Mouse (Mus musculus) CH12.LX (cell line): ENCODE measurements around the gene Acox2. TPM values are rescaled to one million over a fixed set of nuclear protein-coding genes. Genes with fewer than 3 reads are reported as not detected.

Experiments used
- DNase-seq: peaks from one replicate; pipeline ENCODE4 v3.0.0-alpha.2; 2013; ENCODE audit errors: extremely low read depth
- H3K27ac ChIP-seq: 2 replicates; pipeline ENCODE4 v1.5.1; 2012; ENCODE audit warnings: low read depth, mild to moderate bottlenecking, control low read depth, moderate library complexity; ENCODE audit not compliant: insufficient read depth
- H3K27me3 ChIP-seq: replicated peaks from 2 replicates; pipeline ENCODE3; 2012; ENCODE audit warnings: inconsistent platforms
- H3K36me3 ChIP-seq, 2 experiments: replicated peaks in 1 of 2; 2 replicates each; pipeline versions ENCODE3 to v1.6.1; 2012; ENCODE audit warnings: inconsistent platforms in 1 of 2, low read length in 1 of 2, mild to moderate bottlenecking in 1 of 2, mixed read lengths in 1 of 2, moderate library complexity in 1 of 2; ENCODE audit not compliant: control insufficient read depth in 1 of 2, insufficient read depth in 1 of 2
- H3K4me1 ChIP-seq, 2 experiments: 2 replicates each; pipeline ENCODE4 v1.6.1; 2012; ENCODE audit warnings: inconsistent platforms in 1 of 2, moderate library complexity in 1 of 2; ENCODE audit not compliant: insufficient read depth in 2 of 2, control insufficient read depth in 1 of 2
- H3K4me2 ChIP-seq: 2 replicates; pipeline ENCODE4 v1.6.1; 2012; ENCODE audit warnings: low read depth, mild to moderate bottlenecking, control low read depth; ENCODE audit not compliant: poor library complexity, insufficient read depth, severe bottlenecking
- H3K4me3 ChIP-seq, 3 experiments: fragments of 150-350 bp in 1 of 3; sonication (generic) in 1 of 3; replicated peaks in 1 of 3; 2 replicates each; pipeline versions ENCODE3 to v1.5.1; 2011 to 2012; ENCODE audit warnings: low read depth in 2 of 3, low read length in 2 of 3, mild to moderate bottlenecking in 2 of 3, moderate library complexity in 2 of 3, control low read depth in 1 of 3, improper control_type of control experiment in 1 of 3, inconsistent platforms in 1 of 3, mixed read lengths in 1 of 3; ENCODE audit not compliant: poor library complexity in 1 of 3
- H3K79me2 ChIP-seq: replicated peaks from 2 replicates; pipeline ENCODE4 v1.6.1; 2012; ENCODE audit warnings: mild to moderate bottlenecking, moderate library complexity; ENCODE audit not compliant: control insufficient read depth, poor library complexity, insufficient read depth, severe bottlenecking; ENCODE audit errors: extremely low read depth
- H3K9ac ChIP-seq: 2 replicates; pipeline ENCODE4 v1.6.1; 2012; ENCODE audit warnings: low read depth, mild to moderate bottlenecking, control low read depth, moderate library complexity; ENCODE audit not compliant: insufficient read depth
- H3K9me3 ChIP-seq: replicated peaks from 2 replicates; pipeline ENCODE3; 2012; ENCODE audit warnings: low read length, inconsistent platforms, mixed read lengths
- BHLHE40 ChIP-seq: IDR thresholded peaks from 2 replicates; pipeline ENCODE4 v1.6.1; 2011; ENCODE audit warnings: mild to moderate bottlenecking, low read depth, low read length, improper control_type of control experiment
- CHD2 ChIP-seq: IDR thresholded peaks from 2 replicates; pipeline ENCODE4 v1.6.1; 2011; ENCODE audit warnings: low read length, improper control_type of control experiment
- CTCF ChIP-seq, 2 experiments: IDR thresholded peaks in 1 of 2; conservative IDR thresholded peaks in 1 of 2; 2 replicates each; pipeline ENCODE4 v1.5.1; 2011 to 2012; ENCODE audit warnings: low read depth in 2 of 2, low read length in 2 of 2, improper control_type of control experiment in 1 of 2, inconsistent platforms in 1 of 2, mild to moderate bottlenecking in 1 of 2, moderate library complexity in 1 of 2
- E2F4 ChIP-seq: IDR thresholded peaks from 2 replicates; pipeline ENCODE4 v1.6.1; 2011; ENCODE audit warnings: low read depth, low read length, improper control_type of control experiment; ENCODE audit not compliant: insufficient replicate concordance
- EP300 ChIP-seq: IDR thresholded peaks from 2 replicates; pipeline ENCODE4 v1.6.1; 2011; ENCODE audit warnings: low read length, improper control_type of control experiment
- GABPA ChIP-seq: IDR thresholded peaks from 2 replicates; pipeline ENCODE4 v1.6.1; 2012; ENCODE audit warnings: low read depth, low read length, improper control_type of control experiment, inconsistent platforms; ENCODE audit not compliant: insufficient replicate concordance
- HCFC1 ChIP-seq: IDR thresholded peaks from 2 replicates; pipeline ENCODE4 v1.6.1; 2012; ENCODE audit warnings: low read depth, mild to moderate bottlenecking, inconsistent platforms, low read length, improper control_type of control experiment
- JUN ChIP-seq: IDR thresholded peaks from 2 replicates; pipeline ENCODE4 v1.6.1; 2011; ENCODE audit warnings: low read depth, mild to moderate bottlenecking, low read length, improper control_type of control experiment, moderate library complexity; ENCODE audit not compliant: insufficient read depth
- KAT2A ChIP-seq: IDR thresholded peaks from 2 replicates; pipeline ENCODE4 v1.6.1; 2012; ENCODE audit warnings: low read length, improper control_type of control experiment, inconsistent platforms; ENCODE audit not compliant: insufficient replicate concordance
- MAX ChIP-seq: IDR thresholded peaks from 2 replicates; pipeline ENCODE4 v1.6.1; 2011; ENCODE audit warnings: low read length, improper control_type of control experiment
- MEF2A ChIP-seq: IDR thresholded peaks from 2 replicates; pipeline ENCODE4 v1.6.1; 2014; ENCODE audit warnings: low read depth, mild to moderate bottlenecking, inconsistent platforms, low read length, improper control_type of control experiment, borderline replicate concordance
- NELFE ChIP-seq: IDR thresholded peaks from 2 replicates; pipeline ENCODE4 v1.6.1; 2011; ENCODE audit warnings: low read depth, low read length, improper control_type of control experiment
- NRF1 ChIP-seq: IDR thresholded peaks from 2 replicates; pipeline ENCODE4 v1.6.1; 2014; ENCODE audit warnings: low read depth, mild to moderate bottlenecking, inconsistent platforms, low read length, improper control_type of control experiment, moderate library complexity
- POLR2A ChIP-seq: IDR thresholded peaks from 2 replicates; pipeline ENCODE4 v1.6.1; 2011; ENCODE audit warnings: low read depth, mild to moderate bottlenecking, improper control_type of control experiment, low read length
- POLR2AphosphoS2 ChIP-seq: IDR thresholded peaks from 2 replicates; pipeline ENCODE4 v1.6.1; 2011; ENCODE audit warnings: low read depth, low read length, improper control_type of control experiment
- RAD21 ChIP-seq: IDR thresholded peaks from 2 replicates; pipeline ENCODE4 v1.6.1; 2011; ENCODE audit warnings: low read depth, mild to moderate bottlenecking, low read length, improper control_type of control experiment, moderate library complexity
- SIN3A ChIP-seq: IDR thresholded peaks from 2 replicates; pipeline ENCODE4 v1.6.1; 2012; ENCODE audit warnings: low read length, improper control_type of control experiment, inconsistent platforms
- TCF12 ChIP-seq: IDR thresholded peaks from 2 replicates; pipeline ENCODE4 v1.6.1; 2014; ENCODE audit warnings: low read depth, mild to moderate bottlenecking, inconsistent platforms, low read length, improper control_type of control experiment
- ZC3H11A ChIP-seq: IDR thresholded peaks from 2 replicates; pipeline ENCODE4 v1.6.1; 2012; ENCODE audit warnings: low read depth, mild to moderate bottlenecking, inconsistent platforms, low read length, improper control_type of control experiment
- ZMIZ1 ChIP-seq: IDR thresholded peaks from 2 replicates; pipeline ENCODE4 v1.6.1; 2012; ENCODE audit warnings: low read depth, mild to moderate bottlenecking, inconsistent platforms, low read length, improper control_type of control experiment
- dilution Hi-C: fragments of 300-500 bp; cut with MboI; formaldehyde crosslinking; loops from 2 replicates; pipeline ENCODE4 v1.14.3; 2020; ENCODE audit warnings: low sequenced_read_pairs; ENCODE audit not compliant: extremely low pct_unique_long_range_greater_than_20kb, extremely low pct_ligation_motif_present
- in situ Hi-C: fragments of 300-500 bp; cut with MboI; formaldehyde crosslinking; loops from 3 replicates; pipeline ENCODE4 v1.14.3; 2019; ENCODE audit warnings: low sequenced_read_pairs, low pct_ligation_motif_present, low pct_unique_long_range_greater_than_20kb, mixed read lengths
- polyA plus RNA-seq: library from polyadenylated mRNA; unstranded; fragments of >175 nt; gene quantifications from 2 replicates; pipeline ENCODE4 v1.2.1, GENCODE M21; 2012; ENCODE audit warnings: low read depth; ENCODE audit not compliant: insufficient read length
- total RNA-seq, 2 experiments: library from RNA; depleted of rRNA; stranded (reverse); fragments of 300-350 nt in 1 of 2; fragments of >200 nt in 1 of 2; gene quantifications; 2 replicates each; pipeline ENCODE4 v1.2.3; 2012 to 2014

Acox2 gene
- total and polyA plus RNA-seq, 3 experiments, result not detected

DNA sequence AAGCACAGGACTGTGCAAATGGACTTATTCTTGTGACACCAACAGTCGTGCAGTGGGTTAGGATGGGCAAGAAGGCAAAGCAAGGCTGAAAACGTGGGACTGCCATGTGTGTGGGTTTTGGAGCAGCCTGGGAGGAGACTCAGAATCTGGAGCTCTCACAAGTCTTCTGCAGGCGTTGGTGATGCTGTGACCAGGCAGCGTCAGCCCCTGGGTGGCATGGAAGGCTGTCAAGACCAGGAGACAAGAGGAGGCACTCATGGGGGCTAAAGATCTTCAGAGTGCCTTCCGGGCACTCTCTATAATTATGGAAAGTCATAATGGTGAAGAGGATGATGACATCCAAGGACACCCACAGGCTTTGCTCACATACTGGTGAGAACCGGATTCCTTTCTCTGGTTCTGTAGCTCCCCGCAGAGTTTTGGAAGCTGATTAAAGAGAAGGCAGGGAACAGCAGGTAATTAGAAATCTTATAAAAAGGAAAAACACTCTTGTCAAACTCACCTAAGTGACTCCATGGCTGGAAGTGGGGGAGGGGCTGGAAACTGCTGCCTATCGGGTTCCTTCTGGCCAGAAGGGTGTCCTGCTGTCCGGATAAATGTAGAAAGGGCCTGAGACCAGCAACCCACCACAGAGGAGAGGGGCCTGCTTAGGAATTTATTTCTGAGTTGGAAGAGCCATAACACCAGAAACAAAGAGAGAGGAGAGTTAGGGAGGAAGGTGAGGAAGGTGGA lies 52.8 kb downstream of the Acox2 start:
- Histone ChIP-seq H3K9me3 (no peaks in the 10 kb centered on the region), H3K4me1 (no peaks in the 10 kb centered on the region; a peak in 1 of 4 replicates), H3K4me2 (no peak overlapping the region), H3K9ac (no peak overlapping the region), H3K79me2 (no peaks in the 10 kb centered on the region), H3K27ac (no peak overlapping the region), H3K36me3 (no peaks in the 10 kb centered on the region), H3K4me3 (no peak overlapping the region), H3K27me3 (peaks cover 3% of the 10 kb centered on the region)
- in situ Hi-C loops (no loop called here), dilution Hi-C loops (no loop called here)
- DNase-seq, result no peak
- TF ChIP-seq MEF2A, result no peak
- TF ChIP-seq JUN, result no peak
- TF ChIP-seq ZC3H11A, result no peak
- TF ChIP-seq E2F4, result no peak
- TF ChIP-seq TCF12, result no peak
- TF ChIP-seq CHD2, result no peak
- TF ChIP-seq SIN3A, result no peak

DNA sequence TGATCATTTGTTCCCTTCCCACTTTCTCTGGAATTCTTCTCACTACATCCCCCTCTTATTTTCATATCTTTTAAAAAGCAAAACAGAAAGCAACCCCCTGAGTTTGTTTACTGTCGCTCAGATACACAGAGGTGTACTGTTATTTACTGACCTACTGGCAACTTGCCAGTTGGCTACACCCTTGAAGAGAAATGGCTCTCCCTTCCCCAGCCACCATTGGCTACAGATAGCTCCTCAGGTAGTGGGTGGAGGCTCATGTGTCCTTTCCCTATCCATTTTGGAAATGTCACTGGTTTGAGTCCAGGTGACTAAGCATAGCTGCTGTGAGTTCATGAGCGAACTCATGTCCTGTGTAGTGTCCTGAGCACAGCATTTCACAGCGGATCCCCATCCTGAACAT lies 57.4 kb downstream of the Acox2 start:
- H3K27me3 ChIP-seq, result peaks cover 3% of the 10 kb centered on the region
- H3K4me3 ChIP-seq, result no peak overlapping the region
- H3K4me1 ChIP-seq, result peaks cover 4 to 6% of the 10 kb centered on the region in 2 experiments; a peak in 3 of 4 replicates
- H3K27ac ChIP-seq, result no peak overlapping the region
- H3K36me3 ChIP-seq, result no peaks in the 10 kb centered on the region
- no peak overlapping the region for H3K9ac ChIP-seq
- dilution Hi-C loops, result no loop called here
- no peak for DNase-seq
- H3K4me2 ChIP-seq, result no peak overlapping the region
- no peaks in the 10 kb centered on the region for H3K79me2 ChIP-seq
- in situ Hi-C loops, result no loop called here
- no peaks in the 10 kb centered on the region for H3K9me3 ChIP-seq
- TF ChIP-seq TCF12 (no peak), CHD2 (no peak), MAX (no peak), ZMIZ1 (no peak), RAD21 (no peak), POLR2AphosphoS2 (no peak), BHLHE40 (no peak), E2F4 (no peak), HCFC1 (no peak), NELFE (no peak), NRF1 (no peak), EP300 (no peak), CTCF (conservative IDR thresholded peaks at IDR 0.05 in 1 of 2, IDR thresholded peaks at IDR 0.05 in 1 of 2; ENCODE audit: low read depth in 2 of 2, low read length in 2 of 2) (no peak), POLR2A (no peak), KAT2A (no peak), GABPA (no peak)
